Comparison of ENCODE assay signal across 14 mouse cellular contexts in genomic region chr5:39841186-39841585, GRCm38 (mm10).
DNase-seq lines count a peak whose midpoint lies in the region; ATAC-seq lines count a peak whose summit lies in the region.
"Had no signal": no experiment of that assay in that cellular context is flagged by ENCODE, and none has a peak within 500 bp of the region (broad histone marks: within the 10 kb centered on the region; RNA-seq: fewer than 3 reads in every experiment).

No protein-coding gene starts in this region.

- intact Hi-C loops in heart, postnatal 10 days (cut with DNase I): loop anchor here (5.0 kb wide), 2 partner anchors 86 to 121 kb away; no protein-coding TSS in a partner anchor

- DNase-seq in kidney, adult 8-10 months: peak; percentile 2 to 7
- DNase-seq in fibroblast of lung, adult 2 months (ENCODE audit: low read depth): peak; percentile 24
- DNase-seq in heart, postnatal 10 days: peak; percentile 40 to 44
- peak; percentile 6 for DNase-seq in mesoderm, embryonic 11.5 days (ENCODE audit: low read depth, low spot score)
- DNase-seq in left cerebral cortex, adult 11 months (ENCODE audit: low spot score): no peak
- DNase-seq in urinary bladder, adult 18-20 months (ENCODE audit: low spot score in 2 of 2): no peak
- DNase-seq: layer of hippocampus, adult 9-11 months; lung, adult 18-20 months; right cerebral cortex, adult 18-20 months had no signal

- no peak overlapping the region for H3K9ac ChIP-seq in kidney, embryonic 15.5 days
- H3K9ac ChIP-seq: forebrain, embryonic 13.5 days; hindbrain, embryonic 14.5 days; neural tube, embryonic 12.5 days had no signal

- no peaks in the 10 kb centered on the region for H3K36me3 ChIP-seq in kidney, embryonic 15.5 days
- H3K36me3 ChIP-seq: neural tube, embryonic 12.5 days had no signal

- no peak overlapping the region for H3K4me3 ChIP-seq in kidney, embryonic 15.5 days (replicated peaks)
- H3K4me3 ChIP-seq: forebrain, embryonic 13.5 days; neural tube, embryonic 12.5 days had no signal

- H3K27me3 ChIP-seq in kidney, embryonic 15.5 days: no peaks in the 10 kb centered on the region
- H3K27me3 ChIP-seq: forebrain, embryonic 13.5 days; neural tube, embryonic 12.5 days had no signal

- no peak overlapping the region for H3K27ac ChIP-seq in kidney, embryonic 15.5 days
- H3K27ac ChIP-seq: forebrain, embryonic 13.5 days; hindbrain, embryonic 14.5 days; neural tube, embryonic 12.5 days had no signal

- WGBS in kidney, embryonic 15.5 days: 66% methylated on average over 3 of the region's 3 CpGs

- no peak for ATAC-seq in kidney, embryonic 15.5 days (replicated peaks; ENCODE audit: low FRiP score)
- ATAC-seq: forebrain, embryonic 13.5 days had no signal

- no peaks in the 10 kb centered on the region for H3K4me1 ChIP-seq in kidney, embryonic 15.5 days
- H3K4me1 ChIP-seq: forebrain, embryonic 13.5 days; neural tube, embryonic 12.5 days had no signal

- H3K9me3 ChIP-seq in kidney, embryonic 15.5 days (replicated peaks): no peaks in the 10 kb centered on the region
- H3K9me3 ChIP-seq: forebrain, embryonic 13.5 days; neural tube, embryonic 12.5 days had no signal

- H3K4me2 ChIP-seq in kidney, embryonic 15.5 days: no peak overlapping the region
- H3K4me2 ChIP-seq: forebrain, embryonic 13.5 days; hindbrain, embryonic 14.5 days; midbrain, embryonic 11.5 days; neural tube, embryonic 12.5 days had no signal

Comparison
In these comparisons a context has a peak if more than half of its experiments do, and no peak if none do; other contexts are left out.
1. DNase-seq: peak in kidney, adult 8-10 months (2 of 2), fibroblast of lung, adult 2 months (single experiment), heart, postnatal 10 days (2 of 2) and mesoderm, embryonic 11.5 days (single experiment); none in left cerebral cortex, adult 11 months (single experiment) and urinary bladder, adult 18-20 months (0 of 2).